Mouse (Mus musculus): ENCODE data around the gene 2010111I01Rik. TPM values are rescaled to one million over a fixed set of nuclear protein-coding genes. Genes with fewer than 3 reads are reported as not detected.
"Not testable (repeated sequence)": the region's sequence is repeated elsewhere in the genome, so short reads cannot be mapped to it uniquely, and the experiment has no call there.

2010111I01Rik gene
- polyA plus RNA-seq, 1 experiment, result 84.5 TPM

- peaks cover 33% of the 10 kb centered on the region for H3K4me1 ChIP-seq (ENCODE audit: control insufficient read depth, insufficient read depth, low read length)
- H3K27ac ChIP-seq (ENCODE audit: insufficient read depth, low read depth, low read length); H3K4me3 ChIP-seq (ENCODE audit: insufficient read depth, low read depth, low read length); DNase-seq; H3K36me3 ChIP-seq (ENCODE audit: control insufficient read depth, insufficient read depth, low read length); H3K27me3 ChIP-seq (replicated peaks; ENCODE audit: control insufficient read depth, insufficient read depth, low read length): not testable (repeated sequence)
- 0 out of 2 replicates have a peak, but pooled peaks have one; percentile 24 for TF ChIP-seq CTCF (conservative IDR thresholded peaks at IDR 0.05; ENCODE audit: insufficient read depth, insufficient read length, low read depth, low read length)
These were observed 269.8 kb downstream of the 2010111I01Rik start for GRCm38 (mm10) chr13:63234520-63234919.

DNA sequence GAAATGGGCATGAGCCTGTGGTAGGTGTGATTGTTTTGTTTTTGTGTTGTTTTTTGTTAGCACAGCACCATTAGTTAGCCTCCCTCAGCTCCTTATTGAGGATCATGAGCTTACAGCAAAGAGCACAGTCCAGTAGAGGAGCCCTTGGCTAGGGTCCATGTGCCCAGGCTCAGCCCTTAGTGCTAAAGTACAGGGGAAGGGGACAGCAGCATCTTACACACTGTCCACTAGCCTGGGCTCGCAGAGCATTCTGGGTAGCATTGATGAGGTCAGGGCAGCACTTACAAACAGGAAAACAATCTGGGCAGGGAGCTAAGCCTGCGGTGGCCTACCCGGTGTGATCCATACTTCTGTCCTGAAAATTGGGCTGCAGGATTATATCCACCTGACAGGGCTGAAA lies 270.9 kb downstream of the 2010111I01Rik start:
- peak; percentile 93 for DNase-seq
- 31% methylated on average over 3 of the region's 3 CpGs for WGBS
- no peaks in the 10 kb centered on the region for H3K27me3 ChIP-seq (replicated peaks; ENCODE audit: control insufficient read depth, insufficient read depth, low read length)
- TF ChIP-seq CTCF (conservative IDR thresholded peaks at IDR 0.05; ENCODE audit: insufficient read depth, insufficient read length, low read depth, low read length) (no peak), POLR2A (IDR thresholded peaks at IDR 0.05; ENCODE audit: low read depth, low read length) (no peak)
- H3K4me3 ChIP-seq (ENCODE audit: insufficient read depth, low read depth, low read length), result no peak overlapping the region
- peak overlapping the region; percentile 85 for H3K27ac ChIP-seq (ENCODE audit: insufficient read depth, low read depth, low read length)
- H3K36me3 ChIP-seq (ENCODE audit: control insufficient read depth, insufficient read depth, low read length), result no peaks in the 10 kb centered on the region
- H3K4me1 ChIP-seq (ENCODE audit: control insufficient read depth, insufficient read depth, low read length), result peaks cover 33% of the 10 kb centered on the region

DNA sequence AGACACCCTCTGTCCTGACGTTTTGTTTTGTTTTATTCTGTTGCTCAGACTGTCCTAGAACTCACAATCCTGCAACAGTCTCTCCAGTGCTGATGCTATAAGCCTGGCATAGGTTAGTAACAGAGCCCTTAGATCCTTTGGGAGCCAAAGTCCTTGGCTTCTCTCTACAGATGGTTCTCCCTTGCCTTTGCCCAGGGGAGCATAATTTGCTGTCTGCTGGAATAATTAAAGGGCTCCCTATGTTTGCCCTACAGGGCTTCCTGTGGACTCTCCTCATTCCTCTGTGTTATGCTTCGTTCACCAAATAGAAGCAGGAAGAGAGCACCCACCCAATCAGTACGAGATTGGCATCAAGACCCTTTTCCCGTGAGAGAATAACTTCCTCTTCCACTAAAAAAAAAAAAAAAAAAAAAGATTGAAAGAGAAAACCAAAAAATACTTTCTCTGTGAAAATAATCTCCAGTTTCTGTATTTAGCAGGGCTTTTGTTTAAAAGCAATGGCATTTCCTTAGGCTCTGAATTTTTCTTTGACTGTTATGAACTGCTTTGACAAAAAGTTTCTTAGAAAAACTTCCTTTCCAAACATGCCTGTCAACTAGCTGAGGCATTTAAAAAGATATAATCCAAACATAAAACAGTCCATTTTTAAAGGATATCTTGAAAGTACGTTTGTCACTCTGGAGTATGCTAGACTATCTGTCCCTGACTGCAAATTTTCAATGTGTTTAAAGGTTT lies 271.6 kb downstream of the 2010111I01Rik start:
- peaks cover 29% of the 10 kb centered on the region for H3K4me1 ChIP-seq (ENCODE audit: control insufficient read depth, insufficient read depth, low read length)
- WGBS, result 32% methylated on average over 5 of the region's 5 CpGs
- no peak overlapping the region for H3K4me3 ChIP-seq (ENCODE audit: insufficient read depth, low read depth, low read length)
- no peaks in the 10 kb centered on the region for H3K36me3 ChIP-seq (ENCODE audit: control insufficient read depth, insufficient read depth, low read length)
- peak overlapping the region; percentile 85 for H3K27ac ChIP-seq (ENCODE audit: insufficient read depth, low read depth, low read length)
- TF ChIP-seq CTCF (conservative IDR thresholded peaks at IDR 0.05; ENCODE audit: insufficient read depth, insufficient read length, low read depth, low read length) (no peak), POLR2A (IDR thresholded peaks at IDR 0.05; ENCODE audit: low read depth, low read length) (no peak)
- no peaks in the 10 kb centered on the region for H3K27me3 ChIP-seq (replicated peaks; ENCODE audit: control insufficient read depth, insufficient read depth, low read length)
- peak; percentile 52 for DNase-seq

- DNase-seq, result peak; percentile 70
- H3K27ac ChIP-seq (ENCODE audit: insufficient read depth, low read depth, low read length), result peak overlapping the region; percentile 54
- no peak for TF ChIP-seq POLR2A (IDR thresholded peaks at IDR 0.05; ENCODE audit: low read depth, low read length)
- TF ChIP-seq CTCF (conservative IDR thresholded peaks at IDR 0.05; ENCODE audit: insufficient read depth, insufficient read length, low read depth, low read length), result no peak
These were observed 273.4 kb downstream of the 2010111I01Rik start for GRCm38 (mm10) chr13:63238045-63238444.

DNA sequence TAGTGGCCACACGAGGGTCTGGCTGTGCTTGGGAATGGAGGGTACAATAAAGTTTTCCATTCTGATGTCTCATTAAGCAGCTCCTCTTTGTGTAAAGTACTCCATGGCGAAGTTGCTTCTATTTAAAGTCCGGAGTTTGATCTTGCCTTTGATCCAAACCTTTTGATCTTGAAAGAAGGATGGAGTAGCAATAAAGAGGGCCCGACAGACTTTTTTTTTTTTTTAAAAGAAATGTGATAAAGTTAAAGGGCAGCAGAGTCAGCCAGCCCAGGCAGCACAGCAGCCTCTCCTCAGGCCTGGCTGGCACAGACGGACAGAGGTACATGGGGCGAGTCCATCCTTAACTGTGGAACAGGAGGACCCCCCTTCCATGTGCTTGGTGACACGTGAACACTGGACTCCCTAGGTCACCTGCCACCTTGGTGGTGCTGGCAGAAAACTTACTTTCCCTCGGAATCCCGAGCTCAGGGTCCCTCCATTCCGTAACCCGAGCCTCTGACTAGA lies 274.7 kb downstream of the 2010111I01Rik start:
- H3K27ac ChIP-seq (ENCODE audit: insufficient read depth, low read depth, low read length), result peak overlapping the region; percentile 90
- H3K27me3 ChIP-seq (replicated peaks; ENCODE audit: control insufficient read depth, insufficient read depth, low read length), result no peaks in the 10 kb centered on the region
- no peak for DNase-seq
- peaks cover 32% of the 10 kb centered on the region for H3K4me1 ChIP-seq (ENCODE audit: control insufficient read depth, insufficient read depth, low read length)
- H3K4me3 ChIP-seq (ENCODE audit: insufficient read depth, low read depth, low read length), result peak overlapping the region; percentile 49
- no peak for TF ChIP-seq CTCF (conservative IDR thresholded peaks at IDR 0.05; ENCODE audit: insufficient read depth, insufficient read length, low read depth, low read length)
- TF ChIP-seq POLR2A (IDR thresholded peaks at IDR 0.05; ENCODE audit: low read depth, low read length), result no peak
- no peaks in the 10 kb centered on the region for H3K36me3 ChIP-seq (ENCODE audit: control insufficient read depth, insufficient read depth, low read length)
- WGBS, result 7% methylated on average over 11 of the region's 11 CpGs

More at GRCm38 (mm10) chr13:63238045-63238444, 273.4 kb downstream of the 2010111I01Rik start:
- H3K4me3 ChIP-seq (ENCODE audit: insufficient read depth, low read depth, low read length), result no peak overlapping the region
- H3K27me3 ChIP-seq (replicated peaks; ENCODE audit: control insufficient read depth, insufficient read depth, low read length), result no peaks in the 10 kb centered on the region
- WGBS, result 64% methylated on average over 7 of the region's 7 CpGs
- H3K36me3 ChIP-seq (ENCODE audit: control insufficient read depth, insufficient read depth, low read length), result no peaks in the 10 kb centered on the region
- peaks cover 31% of the 10 kb centered on the region for H3K4me1 ChIP-seq (ENCODE audit: control insufficient read depth, insufficient read depth, low read length)

- peak; percentile 94 for DNase-seq
- WGBS, result 1% methylated on average over 51 of the region's 51 CpGs
- H3K4me1 ChIP-seq (ENCODE audit: control insufficient read depth, insufficient read depth, low read length), result peaks cover 31% of the 10 kb centered on the region
These were observed 275.4 kb downstream of the 2010111I01Rik start for GRCm38 (mm10) chr13:63239877-63240671.

GRCm38 (mm10) chr13:63240835-63241234 lies 276.1 kb downstream of the 2010111I01Rik start:
- Histone ChIP-seq H3K27me3 (replicated peaks; ENCODE audit: control insufficient read depth, insufficient read depth, low read length) (no peaks in the 10 kb centered on the region), H3K27ac (ENCODE audit: insufficient read depth, low read depth, low read length) (peak overlapping the region; percentile 91), H3K36me3 (ENCODE audit: control insufficient read depth, insufficient read depth, low read length) (no peaks in the 10 kb centered on the region; the same call in 1 of the 2 replicates), H3K4me1 (ENCODE audit: control insufficient read depth, insufficient read depth, low read length) (peaks cover 23% of the 10 kb centered on the region), H3K4me3 (ENCODE audit: insufficient read depth, low read depth, low read length) (peak overlapping the region; percentile 75)
- no peak for TF ChIP-seq CTCF (conservative IDR thresholded peaks at IDR 0.05; ENCODE audit: insufficient read depth, insufficient read length, low read depth, low read length)
- TF ChIP-seq POLR2A (IDR thresholded peaks at IDR 0.05; ENCODE audit: low read depth, low read length), result no peak
- DNase-seq, result peak; percentile 33
- WGBS, result 3% methylated on average over 5 of the region's 5 CpGs

More at GRCm38 (mm10) chr13:63239877-63240671, 275.4 kb downstream of the 2010111I01Rik start:
- Histone ChIP-seq H3K4me3 (ENCODE audit: insufficient read depth, low read depth, low read length) (peak overlapping the region; percentile 75), H3K27me3 (replicated peaks; ENCODE audit: control insufficient read depth, insufficient read depth, low read length) (no peaks in the 10 kb centered on the region), H3K27ac (ENCODE audit: insufficient read depth, low read depth, low read length) (peak overlapping the region; percentile 91), H3K36me3 (ENCODE audit: control insufficient read depth, insufficient read depth, low read length) (no peaks in the 10 kb centered on the region)
- TF ChIP-seq CTCF (conservative IDR thresholded peaks at IDR 0.05; ENCODE audit: insufficient read depth, insufficient read length, low read depth, low read length), result no peak
- peak; percentile 87 for TF ChIP-seq POLR2A (IDR thresholded peaks at IDR 0.05; ENCODE audit: low read depth, low read length)

Data from kidney, adult 2 months (tissue).